Mouse (Mus musculus) duodenum, adult 2 months (tissue): ENCODE measurements around the gene Tlx2. TPM values are rescaled to one million over a fixed set of nuclear protein-coding genes. Genes with fewer than 3 reads are reported as not detected.

Experiments
- polyA plus RNA-seq: library from polyadenylated mRNA; depleted of rRNA; stranded (reverse); fragments of >200 nt; gene quantifications from 2 replicates; pipeline ENCODE4 v1.2.3, GENCODE M21; 2012; ENCODE audit warnings: low replicate concordance; rRNA removed

Tlx2 gene
- 6.0 and 9.6 TPM in 2 replicates for polyA plus RNA-seq

GRCm38 (mm10) chr6:83070247-83070310 is at the start of gene Tlx2:
Gene Tlx2, minus strand, starts transcription at chr6:83070293.

GRCm38 (mm10) chr6:83115011-83115671 is 45.0 kb upstream of the Tlx2 start, which contains the start of gene Mogs:
Gene Mogs, plus strand, starts transcription at chr6:83115496.

GRCm38 (mm10) chr6:83108762-83109668 is 38.9 kb upstream of the Tlx2 start, which contains the start of gene Mrpl53:
Gene Mrpl53, plus strand, starts transcription at chr6:83109040.

GRCm38 (mm10) chr6:83101316-83101687 is 31.2 kb upstream of the Tlx2 start, which contains the start of the genes Ccdc142 and Gm42688:
Gene Ccdc142, plus strand, starts transcription at chr6:83101601.
Gene Gm42688, plus strand, starts transcription at chr6:83101617.

GRCm38 (mm10) chr6:83086121-83087035 is 16.3 kb upstream of the Tlx2 start, which contains the start of gene Lbx2:
Gene Lbx2, plus strand, starts transcription at chr6:83086367.

GRCm38 (mm10) chr6:83077630-83078323 is 7.7 kb upstream of the Tlx2 start, which contains the start of gene Pcgf1:
Gene Pcgf1, plus strand, starts transcription at chr6:83077869.

GRCm38 (mm10) chr6:83057790-83058189 is 12.3 kb downstream of the Tlx2 start, which contains the start of gene Dqx1:
Gene Dqx1, plus strand, starts transcription at chr6:83057844.

GRCm38 (mm10) chr6:83054871-83055431 is 15.1 kb downstream of the Tlx2 start, which contains the start of gene Htra2:
Gene Htra2, minus strand, starts transcription at chr6:83055273.

GRCm38 (mm10) chr6:83054074-83054851 is 15.8 kb downstream of the Tlx2 start, which contains the start of gene Aup1:
Gene Aup1, plus strand, starts transcription at chr6:83054521.

GRCm38 (mm10) chr6:83033249-83034185 is 36.6 kb downstream of the Tlx2 start, which contains the start of the genes Dok1 and Loxl3:
Gene Dok1, minus strand, starts transcription at chr6:83033471.
Gene Loxl3, plus strand, starts transcription at chr6:83034173.

Other genes starting within 250 kb of the Tlx2 start
- gene Sema4f, start 130.5 kb downstream of the Tlx2 start, polyA plus RNA-seq = 0.37 and 0.41 TPM in 2 replicates
- 0.46 TPM in 1 of 2 replicates, not detected in the other for gene M1ap, start 123.4 kb downstream of the Tlx2 start, polyA plus RNA-seq
- gene Dok1, start 36.8 kb downstream of the Tlx2 start, polyA plus RNA-seq = 5.2 and 5.9 TPM in 2 replicates
- 0.98 and 1.3 TPM in 2 replicates for gene Loxl3, start 36.1 kb downstream of the Tlx2 start, polyA plus RNA-seq
- 823 and 950 TPM in 2 replicates for gene Aup1, start 15.8 kb downstream of the Tlx2 start, polyA plus RNA-seq
- 24.9 and 33.2 TPM in 2 replicates for gene Htra2, start 15.0 kb downstream of the Tlx2 start, polyA plus RNA-seq
- gene Dqx1, start 12.4 kb downstream of the Tlx2 start, polyA plus RNA-seq = 38.3 and 46.4 TPM in 2 replicates
- gene Pcgf1, start 7.6 kb upstream of the Tlx2 start, polyA plus RNA-seq = 6.3 and 8.7 TPM in 2 replicates
- gene Lbx2, start 16.1 kb upstream of the Tlx2 start, polyA plus RNA-seq = 1.1 and 1.3 TPM in 2 replicates
- gene Ccdc142, start 31.3 kb upstream of the Tlx2 start, polyA plus RNA-seq = 10.7 and 21.4 TPM in 2 replicates
- 5.3 and 7.2 TPM in 2 replicates for gene Gm42688, start 31.3 kb upstream of the Tlx2 start, polyA plus RNA-seq
- 55.7 and 58.1 TPM in 2 replicates for gene Mrpl53, start 38.7 kb upstream of the Tlx2 start, polyA plus RNA-seq
- 51.8 and 63.1 TPM in 2 replicates for gene Mogs, start 45.2 kb upstream of the Tlx2 start, polyA plus RNA-seq
- gene Wbp1, start 51.3 kb upstream of the Tlx2 start, polyA plus RNA-seq = 246 and 297 TPM in 2 replicates
- gene Ino80b, start 55.1 kb upstream of the Tlx2 start, polyA plus RNA-seq = 48.4 and 118 TPM in 2 replicates
- 115 and 204 TPM in 2 replicates for gene Rtkn, start 65.2 kb upstream of the Tlx2 start, polyA plus RNA-seq
- 1.0 and 1.3 TPM in 2 replicates for gene Wdr54, start 86.1 kb upstream of the Tlx2 start, polyA plus RNA-seq
- 0.15 and 0.22 TPM in 2 replicates for gene 1700003E16Rik, start 86.1 kb upstream of the Tlx2 start, polyA plus RNA-seq
- gene Dctn1, start 95.6 kb upstream of the Tlx2 start, polyA plus RNA-seq = 119 and 175 TPM in 2 replicates
- 31.0 and 32.6 TPM in 2 replicates for gene Slc4a5, start 149.5 kb upstream of the Tlx2 start, polyA plus RNA-seq